Mouse (Mus musculus) fat pad, adult 2 months (tissue): ENCODE results near the gene Mapk14.
"Not testable (repeated sequence)": the region's sequence is repeated elsewhere in the genome, so short reads cannot be mapped to it uniquely, and the experiment has no call there.

Source experiments
- DNase-seq: peaks from one replicate; pipeline ENCODE4 v3.0.0-alpha.2; 2011; ENCODE audit warnings: low read depth, low spot score; ENCODE audit errors: extremely low read depth

Gene Mapk14

DNA sequence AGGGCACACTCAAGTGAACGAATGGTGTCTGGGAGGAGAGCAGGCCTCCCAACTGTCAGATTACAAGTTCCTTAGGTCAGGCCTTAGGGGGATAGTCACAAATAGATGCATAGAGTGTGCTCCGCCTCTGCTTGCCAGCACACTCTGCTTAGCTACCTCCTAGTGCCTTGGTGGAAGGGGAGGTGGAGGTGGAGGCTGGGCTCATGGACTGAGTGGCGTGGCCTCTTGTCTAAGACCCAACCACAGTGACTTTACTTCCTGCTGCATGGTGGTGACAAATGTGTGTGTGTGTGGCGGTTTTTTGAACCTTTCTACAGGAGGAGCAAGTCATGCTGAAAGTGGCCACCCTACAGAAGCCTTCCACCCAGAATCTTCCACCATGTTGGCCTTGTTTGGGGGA lies 45.4 kb downstream of the Mapk14 start:
- DNase-seq = no peak

DNA sequence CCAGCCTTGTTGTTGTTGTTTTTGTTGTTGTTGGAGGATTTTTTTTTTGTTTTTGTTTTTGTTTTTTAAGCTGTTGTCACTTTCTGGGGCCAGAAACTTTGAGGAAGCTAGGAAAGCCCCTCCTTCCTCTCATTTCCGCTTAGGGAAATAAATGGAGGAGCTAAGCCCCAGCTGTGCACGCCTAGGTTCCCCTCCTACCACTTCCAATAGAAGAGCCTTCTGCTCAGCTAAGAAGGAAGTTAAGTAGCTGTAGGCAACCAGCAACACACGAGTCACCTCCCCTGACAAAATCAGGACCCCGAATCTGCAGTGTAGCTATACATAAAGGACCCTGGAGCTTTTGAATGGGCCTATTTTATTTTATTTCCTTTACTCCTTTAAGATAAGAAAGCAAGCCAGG lies 46.8 kb downstream of the Mapk14 start:
- DNase-seq = no peak

DNA sequence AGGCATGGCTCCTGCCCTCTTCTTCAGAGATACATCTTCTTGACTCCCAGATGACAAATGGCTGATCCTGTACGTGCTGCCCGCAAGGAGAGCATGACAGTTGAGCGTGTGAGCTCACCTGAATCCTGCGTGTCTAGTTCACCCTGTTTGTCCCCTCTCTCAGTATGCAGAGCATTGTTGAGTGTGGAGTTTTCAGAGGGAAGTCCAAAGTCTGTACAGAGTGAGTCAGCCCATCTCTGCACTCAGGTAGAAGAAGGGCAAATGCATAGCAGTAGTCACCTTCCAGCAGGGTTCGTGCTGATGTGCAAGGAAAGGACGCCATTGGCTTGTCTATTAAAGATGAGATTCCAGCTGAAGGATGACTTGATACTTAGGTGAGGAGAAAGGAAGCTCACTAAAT lies 48.1 kb downstream of the Mapk14 start:
- no peak for DNase-seq

DNA sequence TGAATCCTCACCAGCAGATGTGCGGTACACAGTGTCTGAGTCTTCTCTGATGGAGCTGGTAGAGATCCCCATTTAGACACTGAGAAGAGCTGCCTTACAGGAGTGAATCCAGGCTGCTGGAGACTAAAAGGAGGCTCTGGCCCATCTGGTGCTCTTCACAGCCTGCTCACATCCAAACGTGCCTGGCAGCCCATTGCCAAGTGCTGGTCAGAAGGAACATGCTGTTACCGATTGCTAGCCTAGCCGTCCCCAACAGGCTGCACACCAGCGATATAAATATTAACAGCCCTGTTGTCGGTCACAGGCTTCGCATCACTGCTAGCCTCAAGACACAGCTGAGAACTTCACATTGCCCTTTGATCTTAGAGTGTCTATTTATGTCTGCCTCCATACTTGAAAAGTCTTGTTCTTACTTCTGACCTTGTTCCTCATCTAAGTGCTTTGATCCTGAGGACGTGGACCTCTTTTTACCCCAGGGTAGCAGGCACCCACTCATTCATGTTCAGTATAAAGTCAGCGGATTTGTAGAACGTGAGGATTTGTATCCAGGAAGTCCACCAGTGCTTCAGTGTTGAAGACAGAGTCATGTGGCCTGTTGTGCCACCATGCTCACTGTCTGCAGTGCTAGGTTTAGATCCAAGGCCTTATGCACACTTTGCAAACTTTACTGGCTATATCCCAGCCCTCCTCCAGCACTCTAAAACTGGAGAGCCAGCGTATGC lies 52.2 kb downstream of the Mapk14 start:
- no peak for DNase-seq

DNA sequence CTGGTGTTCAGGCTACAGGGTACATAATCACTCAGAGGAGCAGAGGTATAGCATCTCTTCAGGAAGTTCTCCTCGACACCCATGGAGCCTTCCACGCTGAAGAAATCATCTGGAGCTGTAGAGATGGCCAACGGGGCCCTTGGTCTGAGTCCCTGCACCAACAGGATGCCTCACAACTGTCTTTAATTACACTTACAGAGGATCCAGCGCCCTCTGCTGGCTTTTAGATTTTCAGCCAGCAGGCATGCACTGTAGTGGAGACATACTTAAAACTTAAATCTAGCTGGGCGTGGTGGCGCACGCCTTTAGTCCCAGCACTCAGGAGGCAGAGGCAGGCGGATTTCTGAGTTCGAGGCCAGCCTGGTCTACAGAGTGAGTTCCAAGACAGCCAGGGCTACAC lies 52.8 kb downstream of the Mapk14 start:
- no peak for DNase-seq

DNA sequence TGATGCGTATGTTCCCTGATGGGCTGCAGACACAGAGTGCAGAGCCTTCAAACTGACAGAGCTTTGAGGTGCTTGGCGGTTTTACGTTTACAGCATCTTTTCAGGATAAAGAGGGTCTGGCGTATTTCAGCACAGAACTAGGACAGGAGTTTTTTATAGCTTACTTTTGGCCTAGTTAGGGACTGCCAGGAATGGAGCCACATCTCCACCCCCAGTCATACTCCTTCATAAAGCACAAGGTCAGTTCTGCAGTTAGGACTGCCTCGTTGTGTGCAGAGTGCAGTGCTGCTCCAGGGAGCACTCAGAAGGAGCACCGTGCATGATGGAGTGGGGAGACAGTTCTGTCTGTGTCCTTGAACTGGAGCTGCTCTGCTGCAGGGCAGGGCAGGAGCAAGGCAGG lies 54.6 kb downstream of the Mapk14 start:
- DNase-seq = no peak

DNA sequence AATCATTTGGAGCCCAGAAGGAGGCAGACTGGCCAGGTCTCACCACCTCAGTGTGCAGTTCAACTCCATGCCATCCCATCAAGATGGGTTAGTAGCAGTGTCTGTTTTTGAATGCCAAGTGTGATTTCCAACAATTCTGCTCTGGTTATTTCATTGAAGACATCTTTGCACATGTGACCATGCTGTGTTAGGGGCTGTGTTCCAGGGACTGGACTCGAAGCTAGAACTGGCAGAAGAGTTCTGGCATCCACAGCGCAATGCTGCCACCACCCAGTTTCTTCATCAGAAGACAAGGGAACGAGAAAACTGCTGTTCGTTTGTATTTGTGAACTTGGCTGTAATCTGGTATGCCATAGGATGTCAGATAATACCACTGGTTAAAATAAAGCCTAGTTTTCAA lies 56.9 kb downstream of the Mapk14 start:
- DNase-seq = no peak

DNA sequence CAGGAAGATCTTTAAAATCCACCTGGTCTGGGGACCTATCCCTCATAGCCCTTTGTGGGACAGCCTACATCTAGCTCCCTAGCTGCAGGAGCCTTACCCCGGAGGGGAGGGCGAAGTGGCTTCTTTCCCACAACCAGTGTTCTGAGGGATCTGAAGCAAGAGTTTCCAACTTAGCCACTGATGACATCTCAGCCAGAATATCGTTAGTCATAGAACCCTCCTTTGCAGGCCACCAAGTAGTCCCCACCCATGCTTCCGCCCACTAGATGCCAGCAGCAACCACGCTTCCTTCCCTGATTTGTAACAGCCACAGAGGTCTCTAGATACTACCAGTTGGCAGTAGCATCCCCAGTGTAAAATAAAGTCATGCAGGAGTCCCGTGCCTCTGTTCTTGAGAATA lies 59.5 kb downstream of the Mapk14 start:
- no peak for DNase-seq

DNA sequence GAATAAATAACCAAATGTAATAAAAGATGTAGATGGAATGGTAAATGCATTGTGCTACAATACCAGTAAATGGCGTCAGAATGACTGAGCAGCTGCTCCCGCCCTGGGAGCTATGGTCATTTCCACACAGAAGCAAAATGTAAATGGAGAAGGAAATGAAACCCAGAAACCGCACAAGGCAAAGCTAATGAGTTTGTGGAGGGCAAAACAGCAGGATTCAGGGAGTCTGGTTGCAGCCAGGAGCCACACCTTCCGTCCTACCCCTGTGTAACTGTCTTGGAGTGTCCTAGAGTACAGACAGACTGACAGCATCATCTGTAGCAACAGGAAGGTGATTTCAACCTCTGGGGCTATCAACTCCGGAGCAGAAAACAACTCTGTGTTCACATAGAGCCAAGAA lies 65.3 kb downstream of the Mapk14 start:
- no peak for DNase-seq

DNA sequence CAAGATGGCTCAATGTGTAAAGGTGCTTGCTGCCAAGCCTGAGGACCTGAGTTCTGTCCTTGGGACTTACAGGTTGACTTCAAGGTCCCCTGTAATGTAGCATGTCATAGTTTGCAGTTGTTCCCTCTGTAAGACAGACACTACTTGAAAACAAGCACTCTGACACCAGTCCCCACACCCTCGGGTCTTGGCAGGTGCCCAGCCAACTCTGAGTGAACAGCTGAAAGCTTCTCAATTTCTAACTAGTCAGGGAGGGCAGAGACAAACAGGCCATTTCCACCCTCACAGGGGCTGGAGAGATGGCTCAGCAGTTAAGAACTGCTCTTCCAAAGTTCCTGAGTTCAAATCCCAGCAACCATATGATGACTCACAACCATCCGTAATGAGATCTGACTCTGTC lies 66.3 kb downstream of the Mapk14 start:
- DNase-seq = no peak

DNA sequence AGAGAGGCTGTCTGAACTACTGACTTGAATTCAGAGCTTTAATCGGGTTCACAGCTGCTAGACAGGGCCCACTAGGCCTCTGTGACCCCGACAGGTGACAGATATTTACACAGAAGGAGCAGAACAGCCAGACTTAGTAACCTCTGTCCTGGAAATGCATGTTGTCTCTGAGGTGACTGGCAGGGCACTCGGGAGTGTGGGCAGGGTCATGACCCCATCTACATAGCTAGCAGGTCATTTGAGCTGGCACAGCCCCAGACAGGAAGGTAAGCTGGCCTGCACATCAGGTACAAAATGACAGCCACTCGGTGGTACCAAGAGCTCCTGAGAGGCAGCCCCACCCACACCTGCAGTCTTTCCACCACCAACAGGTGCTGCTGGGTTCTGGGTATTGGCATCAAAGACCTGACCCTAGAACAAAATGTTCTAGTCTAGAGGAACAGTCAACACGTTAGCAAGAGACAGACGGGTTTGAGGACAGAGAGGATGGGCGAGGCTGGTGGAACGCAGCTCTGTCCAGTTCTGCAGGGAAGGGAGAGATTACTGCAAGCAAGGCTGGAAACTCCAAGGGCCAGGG lies 69.7 kb downstream of the Mapk14 start:
- no peak for DNase-seq

DNA sequence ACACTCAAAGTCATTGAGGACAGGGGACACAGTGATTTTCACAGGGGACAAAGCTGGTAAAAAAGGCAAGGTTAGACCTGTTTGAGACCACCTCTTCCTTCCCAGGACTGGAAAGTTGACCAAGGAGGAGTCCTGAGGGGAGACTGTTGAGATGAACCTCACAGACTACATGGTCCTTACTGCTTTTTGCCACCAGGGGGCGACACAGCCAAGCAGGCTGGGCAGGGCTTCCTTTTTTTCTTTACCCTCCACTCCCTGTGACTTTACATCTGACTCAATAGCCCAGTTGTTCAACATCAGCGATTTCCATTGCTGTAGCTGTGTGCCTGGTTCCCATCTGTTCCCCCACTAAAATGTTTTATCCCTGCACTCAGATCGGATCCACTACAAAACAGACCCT lies 70.7 kb downstream of the Mapk14 start:
- no peak for DNase-seq

DNA sequence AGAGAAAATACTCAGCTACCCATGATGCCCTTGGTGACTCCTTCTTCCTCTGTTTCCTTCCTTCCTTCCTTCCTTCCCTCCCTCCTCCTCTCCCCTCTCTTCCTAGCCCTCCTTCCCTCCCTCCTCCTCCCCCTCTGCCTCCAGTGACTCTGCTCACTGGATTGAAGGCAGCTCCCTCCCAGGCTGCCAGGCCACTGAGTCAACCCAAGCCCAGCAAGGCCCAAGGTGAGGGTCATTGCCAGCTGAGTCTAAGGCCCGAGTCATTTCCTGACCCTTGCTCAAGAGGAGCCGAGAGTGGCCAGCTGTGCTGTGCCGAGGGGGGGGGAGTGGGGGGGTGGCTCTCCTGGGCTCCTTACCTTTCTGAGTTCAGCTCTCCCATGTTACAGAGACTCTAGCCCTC lies 75.1 kb downstream of the Mapk14 start:
- DNase-seq = no peak

DNA sequence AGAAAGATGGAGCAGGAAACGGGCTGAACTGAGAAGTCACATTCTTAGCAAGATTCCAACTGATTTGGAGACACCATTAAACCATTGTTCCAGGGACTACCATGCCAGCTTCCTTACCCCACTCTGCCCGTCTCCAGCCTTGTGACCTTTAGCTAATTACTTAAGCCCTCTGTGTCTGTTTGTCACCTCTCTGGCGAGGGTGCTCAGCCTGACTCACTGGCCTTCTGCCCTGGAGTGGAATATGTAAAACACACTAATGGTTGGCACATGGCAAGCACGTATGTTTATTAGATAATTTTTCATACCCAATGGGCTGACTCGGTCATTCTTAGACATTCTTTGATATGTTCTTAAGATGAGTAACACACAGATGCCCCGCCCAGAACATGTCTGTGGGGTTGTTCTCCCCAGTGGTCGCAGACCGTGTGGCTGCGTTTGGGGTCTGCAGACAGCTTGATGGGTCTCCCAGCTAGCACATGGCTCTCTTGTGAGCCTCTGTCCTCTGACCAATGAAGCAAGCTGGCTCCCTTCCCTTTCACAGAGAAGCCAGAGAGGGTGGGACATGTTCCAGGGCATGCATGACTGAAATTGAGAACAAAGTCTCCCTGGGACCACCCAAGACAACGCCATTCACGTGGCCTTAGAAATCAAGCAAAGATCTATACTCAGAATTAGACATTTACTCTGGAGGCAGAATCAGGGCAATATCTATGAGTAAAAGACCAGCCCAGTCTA lies 75.8 kb downstream of the Mapk14 start:
- DNase-seq = no peak

DNA sequence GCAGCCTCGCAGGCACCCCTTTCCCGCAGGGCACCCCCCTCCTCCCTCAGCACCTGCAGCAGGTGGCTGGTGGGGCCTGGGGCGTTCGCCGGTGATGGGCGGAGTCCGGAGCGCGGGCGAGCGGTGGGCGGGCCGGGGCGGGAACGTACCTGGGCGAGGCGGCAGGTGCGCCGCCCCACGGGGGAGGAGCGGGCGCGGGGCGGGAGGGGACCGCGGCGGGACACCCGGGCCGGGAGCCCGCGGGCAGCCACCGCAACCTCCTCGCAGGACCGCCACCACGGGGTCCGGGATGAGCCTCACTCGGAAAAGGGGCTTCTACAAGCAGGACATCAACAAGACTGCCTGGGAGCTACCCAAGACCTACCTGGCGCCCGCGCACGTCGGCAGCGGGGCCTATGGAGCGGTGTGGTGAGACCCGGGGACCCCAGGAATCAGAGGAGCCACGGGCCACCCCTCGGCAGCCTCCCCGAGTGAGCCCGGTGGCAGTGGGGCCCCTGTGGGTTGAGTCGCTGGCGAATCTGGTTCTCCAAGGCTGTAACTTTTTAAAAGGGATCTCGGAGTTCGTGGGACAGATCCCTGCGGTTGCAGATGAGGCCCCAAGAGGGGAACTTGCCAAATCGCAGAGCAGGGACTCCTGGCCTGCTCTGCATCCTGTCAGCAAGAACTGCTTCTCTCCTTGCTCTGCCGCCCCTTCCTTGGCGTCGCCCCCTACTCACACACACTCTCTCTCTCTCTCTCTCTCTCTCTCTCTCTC lies 78.2 kb downstream of the Mapk14 start, which contains the start of gene Mapk13:
TSS of gene Mapk13 (plus strand) at position 177 of the 754 bp plus-strand sequence.
- no peak for DNase-seq

DNA sequence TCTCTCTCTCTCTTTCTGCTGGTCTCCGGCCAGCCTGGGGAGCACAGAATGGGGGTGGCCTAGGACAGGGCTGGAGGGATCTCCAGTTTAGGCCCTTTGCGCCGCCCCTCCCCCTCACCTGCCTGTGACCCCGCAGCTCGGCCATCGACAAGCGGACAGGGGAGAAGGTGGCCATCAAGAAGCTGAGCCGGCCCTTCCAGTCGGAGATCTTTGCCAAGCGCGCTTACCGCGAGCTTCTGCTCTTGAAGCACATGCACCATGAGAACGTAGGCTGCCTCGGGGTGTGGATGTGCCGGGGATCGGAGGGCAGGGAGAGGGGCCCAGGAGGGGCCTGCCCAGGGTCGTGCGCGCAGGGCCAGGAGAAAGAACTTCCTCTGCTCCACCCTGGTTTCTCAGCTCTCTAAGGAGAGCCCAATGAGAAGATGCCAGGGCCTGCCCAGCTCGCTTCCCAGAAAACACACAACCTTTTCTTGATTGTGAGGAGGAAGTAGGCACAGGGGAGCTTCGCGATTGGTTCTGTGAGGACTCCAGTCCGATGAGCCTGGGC lies 78.8 kb downstream of the Mapk14 start:
- no peak for DNase-seq

DNA sequence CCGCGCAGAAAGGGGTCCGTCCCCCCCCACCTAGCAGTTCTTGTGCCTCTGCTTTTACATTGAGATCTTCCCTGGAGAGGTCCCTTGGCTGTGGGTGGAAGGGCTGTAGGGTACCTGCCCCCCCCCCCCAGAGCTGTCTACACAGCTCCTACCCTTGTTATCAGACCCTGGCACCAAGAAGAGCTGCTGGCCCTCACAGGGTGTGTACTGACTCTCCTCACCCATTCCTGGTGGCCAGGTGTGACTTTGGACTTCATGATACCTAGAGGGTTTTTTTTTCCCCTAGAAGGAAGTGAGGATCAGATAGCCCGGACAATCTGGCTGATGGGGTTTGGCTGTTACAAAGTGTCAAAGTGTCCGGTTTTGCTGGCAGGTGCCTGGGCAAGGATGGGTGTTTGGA lies 80.2 kb downstream of the Mapk14 start:
- DNase-seq = no peak

DNA sequence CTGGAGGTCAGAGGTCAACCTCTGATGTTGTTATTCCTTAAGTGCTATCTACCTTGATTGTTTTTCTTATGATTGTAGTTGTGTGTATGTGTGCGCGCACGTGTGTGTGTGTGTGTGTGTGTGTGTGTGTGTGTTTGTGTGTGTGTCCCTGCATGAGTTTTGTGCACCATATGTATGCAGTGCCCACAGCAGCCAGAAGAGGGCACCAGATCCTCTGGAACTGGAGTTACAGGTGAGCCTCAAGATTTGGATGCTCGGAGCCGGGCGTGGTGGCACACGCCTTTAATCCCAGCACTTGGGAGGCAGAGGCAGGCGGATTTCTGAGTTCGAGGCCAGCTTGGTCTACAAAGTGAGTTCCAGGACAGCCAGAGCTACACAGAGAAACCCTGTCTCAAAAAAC lies 83.2 kb downstream of the Mapk14 start:
- not testable (repeated sequence) for DNase-seq

DNA sequence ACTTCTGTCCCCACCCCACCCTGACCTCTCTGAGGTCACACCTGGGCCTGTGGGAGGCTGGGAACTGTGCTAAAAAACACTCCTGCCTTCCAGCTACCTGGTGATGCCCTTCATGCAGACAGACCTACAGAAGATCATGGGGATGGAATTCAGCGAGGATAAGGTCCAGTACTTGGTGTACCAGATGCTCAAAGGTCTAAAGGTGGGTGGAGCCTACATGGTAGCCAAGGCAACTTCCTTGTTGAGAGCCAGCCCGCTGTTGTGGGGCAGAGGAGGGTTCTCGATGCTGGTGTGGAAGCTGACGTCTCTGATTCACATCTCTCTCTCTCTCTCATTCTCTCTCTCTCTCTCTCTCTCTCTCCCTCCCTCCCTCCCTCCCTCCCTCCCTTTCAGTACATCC lies 84.0 kb downstream of the Mapk14 start:
- DNase-seq = no peak

DNA sequence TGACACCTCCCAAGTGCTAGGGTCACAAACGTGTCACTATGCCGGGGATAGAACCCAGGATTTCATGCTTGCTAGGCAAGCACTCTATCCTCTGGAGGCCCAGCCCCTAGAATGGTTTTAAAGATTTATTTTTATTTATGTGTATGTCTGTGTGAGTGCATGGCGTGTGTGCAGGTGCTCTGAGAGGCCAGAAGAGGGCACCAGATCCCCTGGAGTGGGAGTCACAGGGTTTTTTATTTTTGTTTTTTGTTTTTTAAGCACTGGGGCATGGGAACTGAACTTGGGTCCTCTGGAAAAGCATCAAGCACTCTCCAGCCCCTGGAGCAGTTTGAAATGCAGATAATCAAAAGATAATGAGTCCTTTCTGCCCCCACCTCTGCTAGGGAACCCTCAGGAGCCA lies 85.7 kb downstream of the Mapk14 start:
- DNase-seq = no peak

DNA sequence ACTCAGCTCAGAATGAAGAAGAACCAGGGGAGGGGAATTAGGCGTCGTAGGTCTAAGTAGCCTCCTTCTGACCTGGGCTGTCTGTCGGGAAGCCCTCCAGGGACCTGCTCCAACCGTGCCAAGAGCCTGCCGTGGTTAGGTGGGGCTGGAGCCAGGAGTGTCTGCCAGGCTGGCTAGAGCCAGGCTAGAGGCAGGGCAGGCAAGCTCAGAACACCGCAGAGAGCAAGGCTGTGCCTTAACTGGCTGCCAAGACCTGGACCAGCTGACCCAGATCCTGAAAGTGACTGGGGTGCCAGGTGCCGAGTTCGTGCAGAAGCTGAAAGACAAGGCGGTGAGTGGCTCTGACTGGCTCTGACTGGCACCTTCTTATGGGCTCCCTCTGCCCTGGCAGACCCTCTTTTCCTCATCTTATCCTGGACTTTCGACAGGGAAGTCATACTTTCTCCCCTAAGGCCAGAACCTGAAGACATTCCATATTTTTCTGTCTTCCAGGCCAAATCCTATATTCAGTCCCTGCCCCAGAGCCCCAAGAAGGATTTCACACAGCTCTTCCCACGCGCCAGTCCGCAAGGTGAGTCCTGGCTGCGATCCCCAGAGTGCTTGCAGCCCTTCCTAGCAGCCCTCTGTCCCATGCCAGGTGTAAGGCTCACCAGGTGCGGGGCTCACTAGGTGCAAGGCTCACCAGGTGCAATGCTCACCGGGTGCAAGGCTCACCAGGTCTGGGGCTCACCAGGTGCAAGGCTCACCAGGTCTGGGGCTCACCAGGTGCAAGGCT lies 86.3 kb downstream of the Mapk14 start:
- no peak for DNase-seq
